ENCODE assay signal across 18 mouse cellular contexts in genomic region chr2:149768551-149768950, GRCm38 (mm10).
A peak's percentile ranks its signal among the peaks of the same experiment; 100 is the strongest.
DNase-seq lines count a peak whose midpoint lies in the region; ATAC-seq and TF ChIP-seq lines count a peak whose summit lies in the region.
"Had no signal": no experiment of that assay in that cellular context is flagged by ENCODE, and none has a peak within 500 bp of the region (broad histone marks: within the 10 kb centered on the region; RNA-seq: fewer than 3 reads in every experiment).

No protein-coding gene starts in this region.

- no peaks in the 10 kb centered on the region for H3K9me3 ChIP-seq in intestine, postnatal 0 days (ENCODE audit: control insufficient read depth)
- H3K9me3 ChIP-seq in intestine, embryonic 16.5 days (ENCODE audit: control insufficient read depth, low read length): no peaks in the 10 kb centered on the region
- H3K9me3 ChIP-seq: heart, embryonic 15.5 days; hindbrain, embryonic 15.5 days; kidney, embryonic 15.5 days; limb, embryonic 10.5 days; midbrain, embryonic 10.5 days had no signal

- DNase-seq in brain, embryonic 14.5 days (ENCODE audit: low read depth): peak; percentile 59
- DNase-seq in layer of hippocampus, adult 9-10 months (ENCODE audit: low spot score): peak; percentile 50
- peak; percentile 67 to 90 for DNase-seq in left cerebral cortex, postnatal 14 days (ENCODE audit: low spot score in 2 of 2)
- no peak for DNase-seq in adrenal gland, postnatal 14 days
- DNase-seq: adrenal gland, postnatal 25 days; cerebellum, adult 18-20 months; lung, postnatal 10 days; thymus, postnatal 14 days had no signal

- no peak for TF ChIP-seq POLR2A in brain, embryonic 14.5 days (IDR thresholded peaks at IDR 0.05; ENCODE audit: borderline replicate concordance, extremely low read depth, insufficient read depth, insufficient read length, poor library complexity, severe bottlenecking)

- H3K27me3 ChIP-seq in intestine, postnatal 0 days (replicated peaks; ENCODE audit: control insufficient read depth, insufficient read depth, low read length): no peaks in the 10 kb centered on the region
- no peaks in the 10 kb centered on the region for H3K27me3 ChIP-seq in intestine, embryonic 16.5 days (replicated peaks; ENCODE audit: control insufficient read depth, insufficient read depth, low read length)
- H3K27me3 ChIP-seq: heart, embryonic 15.5 days; hindbrain, embryonic 15.5 days; kidney, embryonic 15.5 days had no signal

- no peak overlapping the region for H3K27ac ChIP-seq in intestine, postnatal 0 days (ENCODE audit: low read depth, low read length)
- H3K27ac ChIP-seq in intestine, embryonic 16.5 days (ENCODE audit: low read length): no peak overlapping the region
- H3K27ac ChIP-seq: heart, embryonic 15.5 days; hindbrain, embryonic 15.5 days; kidney, embryonic 15.5 days; limb, embryonic 10.5 days; liver, embryonic 14.5 days; midbrain, embryonic 10.5 days had no signal

- no peak overlapping the region for H3K4me2 ChIP-seq in intestine, postnatal 0 days (replicated peaks; ENCODE audit: low read depth)
- H3K4me2 ChIP-seq in intestine, embryonic 16.5 days (ENCODE audit: low read depth, low read length): no peak overlapping the region
- H3K4me2 ChIP-seq: heart, embryonic 15.5 days; hindbrain, embryonic 15.5 days; kidney, embryonic 15.5 days had no signal

- WGBS in intestine, postnatal 0 days: 76% methylated on average over 2 of the region's 2 CpGs
- 76% methylated on average over 2 of the region's 2 CpGs for WGBS in intestine, embryonic 16.5 days

- intact Hi-C loops in left cerebral cortex, postnatal 14 days (cut with DNase I): loop anchor here (5.0 kb wide), 2 partner anchors 104 to 346 kb away; no protein-coding TSS in a partner anchor

- peak; percentile 99 for ATAC-seq in frontal cortex, adult (ENCODE audit: low TSS enrichment)
- ATAC-seq in intestine, postnatal 0 days: no peak
- no peak for ATAC-seq in intestine, embryonic 16.5 days
- ATAC-seq in megakaryocyte progenitor cell, adult 5-6 weeks (replicated peaks; ENCODE audit: poor library complexity): no peak

- H3K36me3 ChIP-seq in intestine, postnatal 0 days (ENCODE audit: control insufficient read depth, insufficient read depth): no peaks in the 10 kb centered on the region
- H3K36me3 ChIP-seq in intestine, embryonic 16.5 days (ENCODE audit: control insufficient read depth, insufficient read depth, low read length): no peaks in the 10 kb centered on the region
- H3K36me3 ChIP-seq: heart, embryonic 15.5 days; hindbrain, embryonic 15.5 days; kidney, embryonic 15.5 days; limb, embryonic 10.5 days; midbrain, embryonic 10.5 days had no signal

- TF ChIP-seq CTCF in brain, embryonic 14.5 days (IDR thresholded peaks at IDR 0.05; ENCODE audit: borderline replicate concordance, extremely low read depth, insufficient read depth, insufficient read length): no peak
- no peak for TF ChIP-seq CTCF in intestine, postnatal 0 days (IDR thresholded peaks at IDR 0.05; ENCODE audit: low read depth)

- no peak overlapping the region for H3K9ac ChIP-seq in intestine, postnatal 0 days (ENCODE audit: low read depth, low read length)
- H3K9ac ChIP-seq in intestine, embryonic 16.5 days (ENCODE audit: low read depth, low read length): no peak overlapping the region
- H3K9ac ChIP-seq: heart, embryonic 15.5 days; hindbrain, embryonic 15.5 days; kidney, embryonic 15.5 days; liver, embryonic 14.5 days had no signal

- H3K4me3 ChIP-seq in intestine, postnatal 0 days (ENCODE audit: low read depth, low read length): no peak overlapping the region
- H3K4me3 ChIP-seq in intestine, embryonic 16.5 days (ENCODE audit: low read length): no peak overlapping the region
- H3K4me3 ChIP-seq: heart, embryonic 15.5 days; hindbrain, embryonic 15.5 days; kidney, embryonic 15.5 days; limb, embryonic 10.5 days; midbrain, embryonic 10.5 days had no signal

- no peaks in the 10 kb centered on the region for H3K4me1 ChIP-seq in intestine, postnatal 0 days (replicated peaks; ENCODE audit: control insufficient read depth, insufficient read depth, low read length)
- no peaks in the 10 kb centered on the region for H3K4me1 ChIP-seq in intestine, embryonic 16.5 days (ENCODE audit: control insufficient read depth, insufficient read depth, low read length)
- H3K4me1 ChIP-seq: heart, embryonic 15.5 days; hindbrain, embryonic 15.5 days; kidney, embryonic 15.5 days; limb, embryonic 10.5 days; midbrain, embryonic 10.5 days had no signal
